Mouse (Mus musculus): ENCODE results near the gene CN725425. TPM values are rescaled to one million over a fixed set of nuclear protein-coding genes. Genes with fewer than 3 reads are reported as not detected.

CN725425 gene
- polyA plus RNA-seq, 1 experiment from 2014 or later: not detected

DNA sequence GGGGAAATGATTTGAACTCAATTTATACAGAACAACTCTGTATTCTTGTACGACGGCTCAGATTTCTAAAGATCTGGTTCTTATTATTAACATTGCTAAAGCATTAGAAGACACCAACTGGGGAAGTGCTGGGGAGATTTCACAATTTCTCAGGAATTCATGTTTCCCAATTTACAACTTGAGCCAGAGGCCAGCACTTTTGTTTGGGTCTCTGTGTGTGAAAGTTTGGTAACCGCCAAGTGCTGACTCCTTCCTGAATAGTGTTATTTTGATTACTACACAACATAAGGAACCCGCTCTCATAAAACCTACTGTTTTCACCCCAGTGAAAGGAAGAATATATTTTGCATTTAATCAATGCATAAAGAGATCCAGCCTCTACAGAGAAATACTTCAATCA is 27.1 kb upstream of the CN725425 start:
- ATAC-seq (ENCODE audit: low FRiP score) (no peak), DNase-seq (ENCODE audit: low spot score) (no peak)
- Histone ChIP-seq H3K9ac (no peak overlapping the region), H3K4me1 (replicated peaks; ENCODE audit: control insufficient read depth, insufficient read depth, low read length) (no peaks in the 10 kb centered on the region), H3K4me3 (replicated peaks; ENCODE audit: low read length) (no peak overlapping the region), H3K27me3 (ENCODE audit: control insufficient read depth, insufficient read depth, low read length) (no peaks in the 10 kb centered on the region), H3K4me2 (replicated peaks) (no peak overlapping the region), H3K9me3 (ENCODE audit: control insufficient read depth, low read length) (no peaks in the 10 kb centered on the region), H3K27ac (no peak overlapping the region), H3K36me3 (replicated peaks; ENCODE audit: control insufficient read depth, insufficient read depth) (no peaks in the 10 kb centered on the region)
- WGBS: 87% methylated on average over 4 of the region's 4 CpGs

DNA sequence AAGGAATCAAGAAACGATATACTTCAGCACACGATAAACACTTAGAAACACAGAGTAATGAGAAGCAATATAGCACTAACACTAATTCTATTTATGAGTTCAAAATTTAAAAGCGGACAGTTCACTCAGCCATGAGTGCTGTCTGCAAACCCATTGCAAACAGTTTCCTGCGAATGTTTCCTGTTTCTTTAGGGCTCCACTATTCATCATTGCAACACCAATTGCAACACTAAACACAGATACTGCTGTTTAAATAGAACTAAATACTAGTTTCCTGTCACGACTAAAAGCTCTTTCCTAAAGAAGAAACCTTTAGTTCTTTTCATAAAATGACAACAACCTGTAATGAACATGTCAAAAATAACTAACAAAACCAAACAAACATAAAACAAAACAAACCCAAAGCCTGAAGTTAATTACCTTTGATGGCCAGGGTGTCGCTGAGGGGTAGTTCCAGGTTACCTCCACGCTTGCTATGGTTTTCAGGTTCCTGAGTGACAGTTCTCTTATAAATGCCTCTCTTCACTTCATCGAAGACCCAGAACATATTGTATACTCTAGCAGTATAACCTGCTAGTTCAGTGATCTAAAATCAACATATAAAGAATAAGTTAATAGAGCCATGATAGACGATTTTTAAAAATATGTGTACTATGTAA is 20.5 kb upstream of the CN725425 start:
- H3K27ac ChIP-seq: no peak overlapping the region
- H3K4me1 ChIP-seq (replicated peaks; ENCODE audit: control insufficient read depth, insufficient read depth, low read length): no peaks in the 10 kb centered on the region
- no peaks in the 10 kb centered on the region for H3K27me3 ChIP-seq (ENCODE audit: control insufficient read depth, insufficient read depth, low read length)
- DNase-seq (ENCODE audit: low spot score): no peak
- no peaks in the 10 kb centered on the region for H3K9me3 ChIP-seq (ENCODE audit: control insufficient read depth, low read length)
- no peak overlapping the region for H3K4me3 ChIP-seq (replicated peaks; ENCODE audit: low read length)
- no peak overlapping the region for H3K9ac ChIP-seq
- no peak for ATAC-seq (ENCODE audit: low FRiP score)
- H3K36me3 ChIP-seq (replicated peaks; ENCODE audit: control insufficient read depth, insufficient read depth): no peaks in the 10 kb centered on the region
- no peak overlapping the region for H3K4me2 ChIP-seq (replicated peaks)
- WGBS: 87% methylated on average over 9 of the region's 9 CpGs

DNA sequence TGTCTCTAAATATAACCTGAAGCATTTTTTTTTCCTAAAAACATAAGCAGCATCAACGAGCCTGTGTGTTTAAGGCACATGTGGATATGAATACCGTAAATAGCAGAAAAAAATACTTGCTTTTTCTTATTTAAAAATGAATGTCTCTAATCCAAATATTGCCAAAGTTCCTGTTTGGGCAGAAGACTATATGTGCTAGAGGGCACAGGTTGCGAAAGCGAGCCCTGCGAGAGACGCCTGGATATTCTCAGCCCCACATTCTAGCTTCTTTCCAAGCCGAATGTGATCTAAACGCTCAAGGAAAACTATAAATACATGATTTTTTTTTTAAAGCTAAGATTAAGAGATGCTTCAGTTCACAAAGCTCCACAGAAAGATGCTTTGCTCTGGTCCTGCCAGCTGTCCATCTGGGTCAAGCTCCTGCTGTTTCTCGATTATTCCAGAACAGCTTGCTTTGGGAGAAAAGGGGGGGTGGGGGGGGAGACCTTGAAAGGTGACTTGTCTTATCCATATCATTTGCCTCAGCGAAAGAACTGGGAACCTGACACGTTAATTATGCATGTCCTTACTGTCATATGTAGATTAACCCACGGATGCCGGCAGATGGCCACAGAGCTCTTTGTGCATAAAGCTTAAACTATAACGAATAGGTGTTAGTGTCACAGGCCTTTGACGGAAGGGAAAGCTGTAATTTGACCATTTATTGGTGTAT is 19.2 kb upstream of the CN725425 start:
- 49% methylated on average over 15 of the region's 15 CpGs for WGBS
- ATAC-seq (ENCODE audit: low FRiP score) (no peak), DNase-seq (ENCODE audit: low spot score) (no peak)
- H3K4me2 ChIP-seq (replicated peaks): no peak overlapping the region
- no peaks in the 10 kb centered on the region for H3K36me3 ChIP-seq (replicated peaks; ENCODE audit: control insufficient read depth, insufficient read depth)
- H3K9me3 ChIP-seq (ENCODE audit: control insufficient read depth, low read length): no peaks in the 10 kb centered on the region
- no peaks in the 10 kb centered on the region for H3K27me3 ChIP-seq (ENCODE audit: control insufficient read depth, insufficient read depth, low read length)
- no peaks in the 10 kb centered on the region for H3K4me1 ChIP-seq (replicated peaks; ENCODE audit: control insufficient read depth, insufficient read depth, low read length)
- H3K4me3 ChIP-seq (replicated peaks; ENCODE audit: low read length): no peak overlapping the region
- no peak overlapping the region for H3K9ac ChIP-seq
- no peak overlapping the region for H3K27ac ChIP-seq

DNA sequence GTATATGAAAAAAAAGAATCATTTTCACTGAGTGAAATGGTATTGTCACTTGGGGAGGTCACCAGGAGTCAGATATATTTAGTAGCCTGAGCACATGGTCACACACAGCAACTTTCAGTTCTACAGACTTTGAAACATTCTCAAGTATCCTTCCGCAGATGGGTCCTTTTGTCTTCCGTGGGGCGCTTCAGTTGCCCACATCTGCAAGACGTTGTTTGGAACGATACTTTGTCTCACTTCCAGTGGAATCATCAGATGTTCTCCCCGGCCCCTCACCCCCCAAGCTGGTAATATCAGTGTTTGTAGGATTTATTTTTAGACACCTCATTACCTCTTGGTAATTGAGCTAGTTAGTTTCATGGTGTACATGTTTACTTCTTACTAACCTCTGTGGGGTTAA is 12.9 kb upstream of the CN725425 start:
- ATAC-seq (ENCODE audit: low FRiP score): no peak
- H3K4me3 ChIP-seq (replicated peaks; ENCODE audit: low read length): no peak overlapping the region
- H3K36me3 ChIP-seq (replicated peaks; ENCODE audit: control insufficient read depth, insufficient read depth): no peaks in the 10 kb centered on the region
- DNase-seq (ENCODE audit: low spot score): no peak
- no peak overlapping the region for H3K4me2 ChIP-seq (replicated peaks)
- no peak overlapping the region for H3K9ac ChIP-seq
- H3K4me1 ChIP-seq (replicated peaks; ENCODE audit: control insufficient read depth, insufficient read depth, low read length): peaks cover 9% of the 10 kb centered on the region; the same call in 1 of the 2 replicates
- no peak overlapping the region for H3K27ac ChIP-seq
- 75% methylated on average over 6 of the region's 6 CpGs for WGBS
- H3K9me3 ChIP-seq (ENCODE audit: control insufficient read depth, low read length): no peaks in the 10 kb centered on the region
- H3K27me3 ChIP-seq (ENCODE audit: control insufficient read depth, insufficient read depth, low read length): no peaks in the 10 kb centered on the region

DNA sequence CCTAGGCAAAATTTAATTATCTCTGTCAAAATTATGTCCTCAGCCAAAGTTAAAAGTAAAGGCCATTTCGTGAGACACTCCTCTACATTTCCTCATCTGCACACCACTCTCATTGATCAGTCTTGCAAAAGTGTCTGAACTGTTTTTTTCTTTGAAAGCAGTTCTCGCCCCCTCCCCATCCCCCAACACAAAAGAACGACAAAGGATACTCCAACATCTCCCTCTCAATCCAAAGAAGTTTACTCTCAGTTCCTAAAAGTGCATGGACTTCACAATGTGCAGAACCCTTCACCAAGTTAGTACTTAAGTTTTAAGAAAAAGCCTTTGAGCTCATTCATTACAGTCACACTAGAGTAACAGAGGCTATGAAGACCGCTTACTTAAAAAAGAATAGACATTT is 9.3 kb upstream of the CN725425 start:
- 10% methylated on average over 4 of the region's 4 CpGs for WGBS
- DNase-seq (ENCODE audit: low spot score): no peak
- Histone ChIP-seq H3K27me3 (ENCODE audit: control insufficient read depth, insufficient read depth, low read length) (no peaks in the 10 kb centered on the region), H3K36me3 (replicated peaks; ENCODE audit: control insufficient read depth, insufficient read depth) (no peaks in the 10 kb centered on the region), H3K27ac (no peak overlapping the region), H3K4me3 (replicated peaks; ENCODE audit: low read length) (peak overlapping the region; percentile 50), H3K9me3 (ENCODE audit: control insufficient read depth, low read length) (no peaks in the 10 kb centered on the region), H3K9ac (peak overlapping the region; percentile 60), H3K4me2 (replicated peaks) (peak overlapping the region; percentile 84), H3K4me1 (replicated peaks; ENCODE audit: control insufficient read depth, insufficient read depth, low read length) (peaks cover 9% of the 10 kb centered on the region; the same call in 1 of the 2 replicates)
- no peak for ATAC-seq (ENCODE audit: low FRiP score)

DNA sequence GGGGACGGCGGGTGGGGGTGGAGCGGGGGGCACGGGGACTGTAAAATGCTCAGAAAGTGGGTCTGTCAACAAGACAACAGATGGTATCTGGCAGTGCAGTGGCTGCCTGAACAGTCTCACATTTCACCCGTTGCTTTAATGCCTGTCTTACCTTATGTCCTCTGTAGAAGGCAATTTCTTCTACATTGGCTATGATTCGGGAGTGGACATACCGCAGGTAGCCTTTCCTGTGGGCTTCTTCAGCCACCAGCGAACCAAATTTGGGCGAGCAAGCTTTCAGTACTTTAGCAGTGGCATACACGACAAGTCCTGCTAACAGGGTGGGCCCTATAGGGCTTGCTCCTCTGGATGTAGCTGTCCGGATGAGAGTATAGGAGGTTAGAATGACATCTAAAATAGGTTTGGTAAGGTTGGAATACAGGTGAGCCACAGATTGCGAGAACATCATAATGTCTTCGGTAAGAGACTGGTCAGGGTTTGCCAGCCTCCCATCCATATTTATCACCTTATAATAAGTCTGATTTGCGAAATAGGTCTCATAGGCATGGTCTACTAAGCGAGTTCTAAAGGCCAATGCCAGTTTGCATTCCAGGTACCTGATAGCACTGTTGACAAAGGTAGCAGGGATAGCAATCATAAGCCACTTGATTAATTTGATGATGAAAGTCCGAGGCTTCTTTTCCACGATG is 8.6 kb upstream of the CN725425 start:
- Histone ChIP-seq H3K36me3 (replicated peaks; ENCODE audit: control insufficient read depth, insufficient read depth) (no peaks in the 10 kb centered on the region), H3K27me3 (ENCODE audit: control insufficient read depth, insufficient read depth, low read length) (no peaks in the 10 kb centered on the region), H3K9me3 (ENCODE audit: control insufficient read depth, low read length) (no peaks in the 10 kb centered on the region), H3K27ac (peak overlapping the region; percentile 82), H3K4me2 (replicated peaks) (peak overlapping the region; percentile 84), H3K9ac (peak overlapping the region; percentile 60), H3K4me1 (replicated peaks; ENCODE audit: control insufficient read depth, insufficient read depth, low read length) (peaks cover 9% of the 10 kb centered on the region; the same call in 1 of the 2 replicates), H3K4me3 (replicated peaks; ENCODE audit: low read length) (peak overlapping the region; percentile 50)
- DNase-seq (ENCODE audit: low spot score) (no peak), ATAC-seq (ENCODE audit: low FRiP score) (0 out of 2 replicates have a peak, but pooled peaks have one; percentile 5)
- WGBS: 23% methylated on average over 17 of the region's 17 CpGs

DNA sequence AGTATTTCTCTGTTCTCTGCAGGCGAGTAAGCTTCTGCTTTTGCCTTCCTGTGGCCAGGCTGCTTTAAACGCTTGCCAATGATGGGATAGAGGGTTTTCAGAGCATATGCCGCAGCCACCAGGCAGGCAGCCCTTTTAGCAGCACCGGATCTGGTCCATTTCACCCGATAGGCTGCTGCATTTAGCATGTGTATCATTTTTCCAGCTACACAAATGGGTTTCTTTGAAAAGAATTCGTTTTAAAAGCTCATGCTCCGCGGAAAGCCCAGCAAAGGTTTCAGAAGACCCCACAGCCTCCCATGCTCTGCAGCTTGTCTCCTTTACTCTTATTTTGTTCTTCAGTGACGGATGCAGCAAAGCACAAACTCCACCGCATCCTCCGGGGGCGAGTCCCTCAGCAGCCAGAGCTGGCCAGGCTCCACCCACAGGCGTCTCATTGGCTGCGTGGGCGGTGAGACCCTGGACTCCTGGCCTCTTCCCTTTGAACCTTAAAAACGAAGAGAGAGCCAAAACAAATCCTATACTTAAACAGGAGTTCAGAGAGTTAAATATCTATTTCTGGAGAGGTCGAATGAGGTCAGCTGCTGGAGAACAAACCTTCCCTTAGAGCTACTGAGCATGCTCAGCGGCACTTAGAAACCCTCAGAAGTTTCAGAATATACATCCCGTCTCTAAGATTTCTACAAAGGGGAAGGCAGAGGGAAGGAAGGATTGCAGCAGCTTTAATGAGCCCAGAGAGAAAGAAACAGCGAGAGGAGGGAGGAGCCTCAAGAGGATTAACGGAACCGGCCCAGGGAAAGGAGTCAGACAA is 7.7 kb upstream of the CN725425 start, which contains the start of gene Abcd2:
TSS of gene Abcd2 (minus strand) at position 388 of the 811 bp plus-strand sequence.
- peaks cover 9% of the 10 kb centered on the region; the same call in 1 of the 2 replicates for H3K4me1 ChIP-seq (replicated peaks; ENCODE audit: control insufficient read depth, insufficient read depth, low read length)
- peak within 1 kb of the TSS; percentile 82 for H3K27ac ChIP-seq
- WGBS: under 1% methylated on average over 22 of the region's 22 CpGs
- H3K4me2 ChIP-seq (replicated peaks): peak within 1 kb of the TSS; percentile 84
- ATAC-seq (ENCODE audit: low FRiP score) (peak; percentile 96), DNase-seq (ENCODE audit: low spot score) (peak; percentile 77)
- H3K9me3 ChIP-seq (ENCODE audit: control insufficient read depth, low read length): no peaks in the 10 kb centered on the region
- H3K36me3 ChIP-seq (replicated peaks; ENCODE audit: control insufficient read depth, insufficient read depth): no peaks in the 10 kb centered on the region
- H3K9ac ChIP-seq: peak within 1 kb of the TSS; percentile 60
- H3K4me3 ChIP-seq (replicated peaks; ENCODE audit: low read length): peak within 1 kb of the TSS; percentile 50
- no peaks in the 10 kb centered on the region for H3K27me3 ChIP-seq (ENCODE audit: control insufficient read depth, insufficient read depth, low read length)

DNA sequence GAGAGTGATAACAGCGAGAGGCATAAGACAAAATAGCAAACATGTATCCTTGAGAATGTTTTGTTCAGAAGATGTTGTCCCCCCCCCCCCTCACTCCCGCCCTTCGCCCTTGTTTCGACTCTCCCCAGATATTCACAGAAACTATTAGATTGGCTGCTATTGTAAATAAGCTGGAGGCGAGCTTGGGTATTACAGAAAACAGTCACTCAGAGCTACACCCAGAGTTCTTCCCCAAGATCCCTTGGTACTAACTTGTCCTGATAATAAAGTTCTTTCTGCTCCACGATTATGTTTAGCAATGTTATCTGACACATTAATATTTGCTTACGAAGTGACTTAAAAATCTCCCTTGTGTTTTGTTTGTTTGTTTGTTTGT is 7.1 kb upstream of the CN725425 start:
- Histone ChIP-seq H3K27ac (peak overlapping the region; percentile 82), H3K36me3 (replicated peaks; ENCODE audit: control insufficient read depth, insufficient read depth) (no peaks in the 10 kb centered on the region), H3K4me2 (replicated peaks) (peak overlapping the region; percentile 84), H3K9me3 (ENCODE audit: control insufficient read depth, low read length) (no peaks in the 10 kb centered on the region), H3K4me3 (replicated peaks; ENCODE audit: low read length) (peak overlapping the region; percentile 50), H3K9ac (peak overlapping the region; percentile 60), H3K4me1 (replicated peaks; ENCODE audit: control insufficient read depth, insufficient read depth, low read length) (peaks cover 9% of the 10 kb centered on the region; the same call in 1 of the 2 replicates), H3K27me3 (ENCODE audit: control insufficient read depth, insufficient read depth, low read length) (no peaks in the 10 kb centered on the region)
- peak; percentile 22; the same call in 1 of the 2 replicates for ATAC-seq (ENCODE audit: low FRiP score)
- DNase-seq (ENCODE audit: low spot score): no peak
- 13% methylated on average over 7 of the region's 7 CpGs for WGBS
